Mouse (Mus musculus) megakaryocyte-erythroid progenitor cell, adult 5-6 weeks (primary cell): ENCODE measurements at regions not wholly inside any gene's neighbourhood (a gene's known extent, or its start where the extent isn't known, plus 50 kb on each side); places are given as distances from the start of the nearest gene placed in this dataset.

Experiments used
- ATAC-seq: replicated peaks from 2 replicates; pipeline ENCODE4 v1.8.0; 2016; ENCODE audit warnings: mild to moderate bottlenecking, inconsistent platforms; ENCODE audit not compliant: severe bottlenecking, poor library complexity, low FRiP score, low TSS enrichment

DNA sequence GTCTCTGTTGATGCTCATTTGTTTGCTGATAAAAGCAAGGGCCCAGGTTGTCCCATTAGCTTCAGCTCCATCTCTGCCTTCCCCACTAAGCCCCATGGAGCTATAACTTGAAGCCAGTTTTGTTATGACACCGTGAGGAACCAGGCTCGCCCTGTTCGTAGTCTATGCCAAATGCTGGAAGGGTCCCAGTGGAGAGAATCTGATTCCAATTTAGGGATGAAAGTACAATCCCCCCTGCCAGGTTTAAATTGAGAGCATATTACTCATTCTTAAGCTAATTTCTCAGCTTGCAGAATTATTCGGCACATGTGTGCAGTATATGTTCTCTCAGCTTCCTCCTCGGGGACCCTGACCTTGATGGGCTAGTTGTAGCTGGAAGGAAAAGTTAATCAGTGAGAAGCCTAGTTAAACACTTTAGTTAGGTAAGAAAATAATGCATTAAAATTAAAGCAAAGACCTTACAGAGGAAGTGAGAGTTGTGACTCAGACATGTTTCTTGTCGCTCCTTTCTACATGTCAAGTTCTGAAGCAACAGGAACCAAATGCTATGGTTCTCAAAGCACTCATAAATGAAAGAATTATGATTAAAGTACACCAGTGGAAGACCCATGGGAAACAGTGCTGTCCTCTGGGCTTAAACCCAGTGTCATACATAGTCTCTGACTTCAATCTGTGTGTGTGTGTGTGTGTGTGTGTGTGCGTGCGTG is 295.2 kb downstream of the Rnd3 start:
- no peak for ATAC-seq

DNA sequence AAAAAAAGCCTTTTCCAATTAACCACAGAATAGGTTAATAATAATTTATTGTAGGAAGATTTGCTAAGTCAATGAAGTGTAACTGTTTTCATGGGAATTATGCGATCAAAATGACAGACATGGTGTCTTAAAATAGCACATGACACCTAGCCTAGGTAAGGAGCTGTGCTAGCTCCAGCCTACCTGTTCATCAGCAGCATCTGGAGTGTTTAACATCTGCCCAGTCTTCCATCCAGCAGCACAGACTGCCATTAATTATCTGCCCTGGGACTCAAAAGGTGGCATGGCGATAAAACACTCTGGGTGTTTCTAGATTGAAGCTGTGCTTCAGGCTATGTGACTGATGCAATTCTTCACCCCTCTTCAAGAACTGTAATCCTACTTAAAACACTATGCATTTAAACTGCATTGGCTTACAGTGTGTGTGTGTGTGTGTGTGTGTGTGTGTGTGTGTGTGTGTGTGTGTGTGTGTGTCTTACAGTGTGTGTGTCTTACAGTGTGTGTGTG is 296.4 kb downstream of the Rnd3 start:
- no peak for ATAC-seq

DNA sequence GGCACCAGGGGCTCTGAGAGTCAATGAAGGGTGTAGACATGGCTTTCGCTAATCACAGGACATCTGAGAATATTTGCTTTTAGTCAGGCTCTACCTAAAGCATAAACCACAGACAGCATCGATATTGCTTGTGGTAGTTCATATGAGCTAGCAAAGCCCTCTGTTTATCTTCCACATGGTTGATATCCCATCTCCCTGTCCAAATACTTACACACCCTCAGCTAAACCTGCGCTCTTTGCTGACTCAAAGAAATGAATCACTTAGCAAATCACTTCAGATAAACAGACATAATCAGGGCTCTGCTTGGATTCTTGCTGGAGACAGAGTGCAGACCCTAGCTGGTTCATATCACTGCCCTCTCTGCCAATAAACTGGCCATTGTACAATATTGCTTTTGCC is 298.8 kb downstream of the Rnd3 start:
- ATAC-seq = no peak

DNA sequence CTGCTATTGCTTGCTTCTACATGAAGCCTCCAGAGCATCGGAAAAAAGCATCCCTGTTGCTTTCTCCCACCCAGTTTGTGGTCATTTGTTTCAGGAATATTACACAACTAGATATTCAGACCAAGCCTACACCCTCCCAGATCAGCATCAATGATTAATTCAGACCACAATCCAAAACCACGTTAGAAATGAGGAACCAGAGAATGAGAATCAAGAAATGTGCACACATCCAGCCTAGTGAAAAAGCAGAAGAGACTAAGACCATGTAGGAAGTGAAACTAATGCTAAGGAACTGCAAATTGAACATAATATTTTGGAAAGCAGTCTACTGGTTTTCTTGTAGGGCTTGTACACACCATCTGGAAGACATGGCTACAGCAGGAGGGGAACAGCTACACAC is 307.0 kb downstream of the Rnd3 start:
- no peak for ATAC-seq

DNA sequence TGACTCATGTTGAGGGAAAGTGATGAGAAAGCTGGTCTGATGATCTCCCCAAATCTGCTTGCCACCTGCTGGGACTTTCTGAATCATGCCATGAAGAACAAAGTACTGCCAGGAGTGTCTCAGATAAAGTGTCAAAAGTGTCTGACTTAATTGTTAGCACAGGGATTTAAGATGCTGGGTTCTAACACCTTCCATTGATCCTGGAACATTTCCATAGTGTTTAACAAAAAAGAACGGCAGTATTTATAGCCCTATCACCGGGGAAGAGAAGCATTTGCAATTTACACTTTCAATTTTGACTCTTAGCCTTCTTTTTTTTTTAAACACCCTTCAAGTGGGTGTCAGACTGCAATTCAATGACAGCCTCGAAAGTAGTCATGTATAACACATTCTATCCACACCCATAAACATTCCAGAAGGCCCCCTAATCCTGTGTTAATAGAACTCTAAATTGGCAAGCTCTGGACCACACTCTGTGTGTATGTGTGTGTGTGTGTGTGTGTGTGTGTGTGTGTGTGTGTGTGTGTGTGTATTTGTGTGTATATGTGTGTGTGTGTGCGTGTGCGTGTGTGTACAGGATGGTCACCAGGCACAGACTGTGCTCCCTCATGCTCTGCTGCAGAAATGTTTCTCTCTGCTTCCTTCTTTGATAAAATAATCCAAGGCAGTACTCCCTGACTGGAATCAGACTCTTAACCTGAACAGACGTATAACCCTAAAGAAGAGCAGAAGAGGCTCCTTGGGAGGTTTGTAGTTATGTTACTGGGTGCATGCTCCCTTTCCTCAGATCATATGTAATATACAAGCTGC is 313.2 kb downstream of the Rnd3 start:
- no peak for ATAC-seq

DNA sequence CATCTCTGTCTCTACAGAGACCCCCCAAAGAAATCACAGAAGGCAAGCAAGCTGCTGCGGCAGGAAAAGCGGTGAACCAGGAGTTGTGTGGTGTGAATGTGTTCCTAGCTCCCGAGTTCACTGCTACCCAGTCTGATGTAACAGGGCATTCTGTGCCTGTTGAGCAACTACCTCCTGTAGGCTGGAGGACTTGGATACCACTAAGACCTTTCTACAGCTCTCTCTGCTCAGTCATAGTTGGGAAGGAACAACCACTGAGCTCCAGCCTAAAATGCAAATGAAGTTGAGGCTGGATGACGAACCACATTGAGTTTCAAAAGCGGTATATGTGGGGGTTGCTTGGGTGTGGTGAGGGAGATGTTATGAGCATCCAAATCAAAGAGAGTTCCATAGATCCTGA is 315.1 kb downstream of the Rnd3 start:
- ATAC-seq = no peak

DNA sequence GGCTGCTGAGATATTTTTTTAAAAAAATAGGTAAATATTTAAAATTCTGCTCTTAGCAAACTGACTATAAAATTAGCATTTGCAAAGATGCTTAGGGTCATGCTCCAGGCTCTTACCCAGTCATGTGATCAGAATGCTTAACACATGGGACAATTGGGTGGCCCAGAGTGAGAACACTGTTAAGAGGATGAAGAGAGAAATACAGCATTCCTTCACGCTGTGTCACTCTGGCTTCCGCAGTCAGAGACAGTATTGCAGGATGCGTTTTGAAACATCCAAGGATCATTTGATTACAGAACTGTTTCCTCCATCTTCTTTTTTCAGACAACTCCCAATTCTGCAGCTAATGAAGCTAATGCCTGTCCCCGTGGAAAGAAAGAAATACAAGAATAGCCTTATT is 316.4 kb downstream of the Rnd3 start:
- no peak for ATAC-seq

- no peak for ATAC-seq
Measured at GRCm38 (mm10) chr2:50830056-50830720, 318.7 kb downstream of the Rnd3 start.

DNA sequence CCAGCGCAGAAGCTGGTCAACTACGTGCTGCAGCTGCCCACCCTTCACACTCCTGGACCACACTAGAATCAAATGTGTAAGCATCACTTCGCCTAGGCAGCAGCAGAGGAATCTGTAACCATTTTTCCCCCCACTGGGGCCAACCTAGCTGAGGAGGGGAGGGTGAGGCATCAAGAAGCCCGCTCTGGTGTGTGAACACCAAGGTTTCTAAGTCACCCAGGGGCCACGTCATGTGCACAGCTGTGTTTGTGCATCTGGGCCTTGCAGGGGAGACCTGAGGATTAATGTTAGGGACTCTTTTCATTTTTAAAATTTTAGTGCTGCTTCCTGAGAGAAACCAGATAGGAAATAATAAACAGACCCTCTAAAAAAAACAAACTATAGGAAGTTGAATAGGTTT is 321.8 kb downstream of the Rnd3 start:
- no peak for ATAC-seq

GRCm38 (mm10) chr2:50826537-50826936 is 322.4 kb downstream of the Rnd3 start:
- no peak for ATAC-seq

GRCm38 (mm10) chr2:50825626-50826025 is 323.3 kb downstream of the Rnd3 start:
- ATAC-seq = no peak

DNA sequence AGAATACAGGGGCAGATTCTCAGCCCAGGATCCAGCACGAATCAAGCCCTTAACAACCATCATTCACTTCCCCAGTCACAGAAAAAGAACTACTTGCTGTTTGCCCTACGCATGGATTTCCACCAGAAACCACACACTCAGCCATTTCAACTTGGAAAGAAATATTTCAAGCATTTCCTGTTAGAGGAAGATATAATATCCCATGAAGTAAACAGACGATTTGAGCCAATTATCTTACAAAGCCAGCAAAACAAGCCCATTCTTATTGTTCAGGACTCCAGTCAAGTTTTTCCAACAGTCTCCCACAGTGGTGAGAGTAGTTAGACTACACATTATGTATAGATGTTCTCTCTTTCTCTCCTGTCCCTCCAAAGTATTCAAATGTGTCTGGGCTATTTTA is 324.1 kb downstream of the Rnd3 start:
- ATAC-seq = no peak

GRCm38 (mm10) chr2:50822738-50823137 is 326.2 kb downstream of the Rnd3 start:
- ATAC-seq = no peak

DNA sequence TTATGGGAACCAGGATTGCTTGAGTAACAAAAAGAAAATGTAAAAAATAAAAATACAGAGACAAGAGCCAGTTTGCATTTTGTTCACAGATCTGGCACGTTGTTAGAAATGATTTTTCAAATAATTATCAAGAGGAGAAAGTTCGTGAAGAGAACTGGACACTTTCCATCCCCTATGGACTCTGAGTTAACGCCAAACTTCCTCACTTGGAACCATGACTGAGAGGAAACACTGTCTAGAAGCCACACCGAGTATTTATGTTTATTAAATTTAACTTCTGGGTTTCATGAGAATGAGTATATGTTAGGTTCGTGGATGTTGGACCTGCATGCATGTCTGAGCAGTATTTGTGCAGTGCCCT is 329.6 kb downstream of the Rnd3 start:
- no peak for ATAC-seq

DNA sequence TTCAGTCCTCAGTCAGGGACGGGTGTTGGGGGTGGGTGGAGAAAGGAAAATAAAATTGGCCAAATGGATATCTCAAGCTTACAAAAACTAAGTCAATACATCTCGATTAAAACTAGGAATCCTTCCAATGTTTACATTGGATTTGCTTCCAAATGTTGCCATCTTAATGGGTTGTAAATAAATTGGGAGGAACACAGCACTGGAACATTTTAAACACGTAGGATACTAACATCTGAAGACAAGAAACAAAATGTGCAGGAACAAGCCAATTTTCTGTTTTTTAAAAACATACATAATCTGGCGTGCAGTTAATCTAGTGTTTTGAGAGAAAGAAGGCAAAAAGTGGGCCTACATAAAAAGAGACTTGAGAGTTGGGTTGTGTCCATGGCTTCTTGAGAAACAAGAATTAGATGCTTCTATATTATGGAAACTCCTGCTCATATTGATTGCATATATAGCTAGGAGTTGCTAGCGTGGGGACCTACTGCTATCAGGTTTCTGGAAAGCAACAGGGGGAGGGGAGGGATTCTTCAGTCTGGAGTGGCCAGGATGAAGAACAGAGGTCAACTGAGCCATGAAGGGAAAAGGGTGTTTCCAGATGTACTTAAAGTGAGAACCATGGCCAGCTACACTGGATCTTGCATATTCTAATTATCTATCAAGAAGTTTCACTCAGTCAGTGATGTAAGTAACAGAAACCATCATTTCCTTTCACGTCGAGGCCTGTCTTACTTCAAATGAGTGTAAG is 330.2 kb downstream of the Rnd3 start:
- no peak for ATAC-seq

- ATAC-seq = no peak
Measured at GRCm38 (mm10) chr2:50816364-50816763, 332.5 kb downstream of the Rnd3 start.

GRCm38 (mm10) chr2:50815541-50815940 is 333.4 kb downstream of the Rnd3 start:
- no peak for ATAC-seq

GRCm38 (mm10) chr2:50813568-50814461 is 335.1 kb downstream of the Rnd3 start:
- ATAC-seq = no peak

DNA sequence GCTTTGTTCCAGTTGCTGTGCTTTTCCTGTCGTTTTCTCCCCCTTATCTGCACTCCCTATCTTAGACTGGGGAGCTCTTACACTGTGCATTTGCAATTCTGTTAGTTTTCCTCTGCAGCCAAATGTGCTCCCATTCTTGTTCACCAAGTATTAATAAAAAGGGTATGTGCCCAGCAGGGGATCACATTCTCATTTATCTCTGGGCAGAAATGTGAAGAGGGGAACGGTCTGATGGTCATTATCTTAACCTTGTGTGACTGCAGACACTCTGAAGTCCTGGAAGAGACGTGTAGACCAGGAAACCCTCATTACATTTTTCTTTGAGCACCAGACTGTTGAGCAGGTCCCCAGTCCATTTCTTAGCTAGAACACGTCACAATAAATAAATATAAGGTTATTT is 336.6 kb downstream of the Rnd3 start:
- no peak for ATAC-seq
